ENCODE assay signal across 8 mouse cellular contexts in the genomic region with DNA sequence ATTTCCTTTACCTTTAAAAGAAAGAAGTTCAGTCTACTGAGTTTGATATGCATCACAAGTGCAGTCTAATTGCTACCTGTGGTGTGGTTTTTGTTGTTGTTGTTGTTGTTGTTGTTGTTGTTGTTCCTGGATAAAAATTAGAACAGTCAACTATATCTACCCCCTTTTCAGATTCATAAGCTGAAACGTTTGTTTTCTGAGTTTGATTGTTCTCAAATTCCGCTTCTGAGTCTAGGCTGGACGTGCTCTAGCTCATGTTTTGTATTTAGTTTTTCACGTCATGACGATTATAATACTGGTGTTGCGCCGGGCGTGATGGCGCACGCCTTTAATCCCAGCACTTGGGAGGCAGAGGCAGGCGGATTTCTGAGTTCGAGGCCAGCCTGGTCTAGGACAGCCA. TPM values are rescaled to one million over a fixed set of nuclear protein-coding genes. Genes with fewer than 3 reads are reported as not detected.
DNase-seq lines count a peak whose midpoint lies in the region; ATAC-seq and TF ChIP-seq lines count a peak whose summit lies in the region.

No protein-coding gene starts in this region.

- no peak overlapping the region for H3K27ac ChIP-seq in spleen, adult 2 months (ENCODE audit: insufficient read depth, low read length)
- no peak overlapping the region for H3K27ac ChIP-seq in limb, embryonic 12.5 days
- H3K27ac ChIP-seq in stomach, postnatal 0 days (replicated peaks): no peak overlapping the region

- H3K9ac ChIP-seq in limb, embryonic 12.5 days (replicated peaks): peak overlapping the region; percentile 81
- H3K9ac ChIP-seq in stomach, postnatal 0 days (ENCODE audit: low read length): peak overlapping the region; percentile 81; the same call in 1 of the 2 replicates

- H3K36me3 ChIP-seq in spleen, adult 2 months (ENCODE audit: control insufficient read depth, insufficient read depth, low read length): no peaks in the 10 kb centered on the region
- H3K36me3 ChIP-seq in limb, embryonic 12.5 days: no peaks in the 10 kb centered on the region
- no peaks in the 10 kb centered on the region for H3K36me3 ChIP-seq in stomach, postnatal 0 days (ENCODE audit: control insufficient read depth, insufficient read depth, low read length)

- H3K9me3 ChIP-seq in limb, embryonic 12.5 days: no peaks in the 10 kb centered on the region
- H3K9me3 ChIP-seq in stomach, postnatal 0 days (ENCODE audit: control insufficient read depth, low read length): no peaks in the 10 kb centered on the region

- H3K4me2 ChIP-seq in limb, embryonic 12.5 days: peak overlapping the region; percentile 63
- H3K4me2 ChIP-seq in stomach, postnatal 0 days (replicated peaks; ENCODE audit: low read depth): peak overlapping the region; percentile 66

- H3K4me1 ChIP-seq in spleen, adult 2 months (ENCODE audit: control insufficient read depth, insufficient read depth, insufficient read length): peaks cover 2% of the 10 kb centered on the region; the same call in 1 of the 2 replicates
- no peaks in the 10 kb centered on the region for H3K4me1 ChIP-seq in limb, embryonic 12.5 days (replicated peaks)
- no peaks in the 10 kb centered on the region for H3K4me1 ChIP-seq in stomach, postnatal 0 days (replicated peaks; ENCODE audit: control insufficient read depth, insufficient read depth)

- TF ChIP-seq CTCF in spleen, adult 2 months (IDR thresholded peaks at IDR 0.05; ENCODE audit: extremely low read depth, insufficient read depth, insufficient read length, insufficient replicate concordance): no peak
- TF ChIP-seq CTCF in stomach, postnatal 0 days (IDR thresholded peaks at IDR 0.05; ENCODE audit: low read depth): no peak

- H3K4me3 ChIP-seq in spleen, adult 2 months (ENCODE audit: extremely low read depth, insufficient read depth, insufficient read length): peak overlapping the region; percentile 89; the same call in 1 of the 2 replicates
- H3K4me3 ChIP-seq in limb, embryonic 12.5 days (replicated peaks): peak overlapping the region; percentile 75
- H3K4me3 ChIP-seq in stomach, postnatal 0 days (ENCODE audit: low read depth, low read length): peak overlapping the region; percentile 86

- TF ChIP-seq EP300 in stomach, postnatal 0 days (optimal IDR thresholded peaks at IDR 0.05): no peak

- ATAC-seq in limb, embryonic 12.5 days (ENCODE audit: insufficient number of reproducible peaks, insufficient read depth, low FRiP score, low TSS enrichment, low read depth): no peak
- ATAC-seq in stomach, postnatal 0 days (ENCODE audit: low FRiP score, low TSS enrichment): no peak

- WGBS in spleen, adult 2 months: 74% methylated on average over 12 of the region's 12 CpGs
- 75% methylated on average over 12 of the region's 12 CpGs for WGBS in limb, embryonic 12.5 days
- WGBS in stomach, postnatal 0 days: 66% methylated on average over 12 of the region's 12 CpGs

- no peak for TF ChIP-seq POLR2A in spleen, adult 2 months (IDR thresholded peaks at IDR 0.05; ENCODE audit: low read depth, low read length)

- DNase-seq in cerebellum, adult 18-20 months: peak; percentile 4 to 8
- DNase-seq in cerebellum, adult 11 months: no peak
- DNase-seq in spleen, adult 2 months (ENCODE audit: low read depth in 1 of 2, low spot score in 2 of 2): no peak
- DNase-seq in spleen, postnatal 10 days (ENCODE audit: low spot score in 2 of 2): no peak
- DNase-seq in stomach, postnatal 0 days (ENCODE audit: low spot score): no peak
- DNase-seq in natural killer cell, adult 2 months (ENCODE audit: low spot score in 2 of 2): no peak
- DNase-seq in layer of hippocampus, adult 9-10 months (ENCODE audit: low spot score): no peak

- no peaks in the 10 kb centered on the region for H3K27me3 ChIP-seq in spleen, adult 2 months (ENCODE audit: control insufficient read depth, insufficient read depth, low read length)
- no peaks in the 10 kb centered on the region for H3K27me3 ChIP-seq in limb, embryonic 12.5 days
- no peaks in the 10 kb centered on the region for H3K27me3 ChIP-seq in stomach, postnatal 0 days (ENCODE audit: control insufficient read depth, insufficient read depth, low read length)

RNA-seq across cellular contexts. Expression of gene Ascc3, which starts 0.9 kb away (rescaled TPM):
- 10.2 and 12.1 TPM in 2 replicates for polyA plus RNA-seq in spleen, adult 2 months (2012; rRNA removed)
- 20.4 and 26.0 TPM in 2 replicates for polyA plus RNA-seq in limb, embryonic 12.5 days (2016; fragmentation: Nextera tagmentation; extraction: Ambion mirVana)
- polyA plus RNA-seq in stomach, postnatal 0 days (2015; fragmentation: Nextera tagmentation; extraction: Ambion mirVana): 10.2 TPM in 2 replicates

Comparison
In these comparisons a context has a peak if more than half of its experiments do, and no peak if none do; other contexts are left out.
1. DNase-seq: peak in cerebellum, adult 18-20 months (2 of 2); none in cerebellum, adult 11 months (single experiment), spleen, adult 2 months (0 of 2), spleen, postnatal 10 days (0 of 2), stomach, postnatal 0 days (single experiment), natural killer cell, adult 2 months (0 of 2) and layer of hippocampus, adult 9-10 months (single experiment).
2. Peak in every context shown above with its lines, with median percentiles within 50 percentile points of each other: H3K4me3 ChIP-seq.